Mouse (Mus musculus): ENCODE measurements around the gene Palmd.
A peak's percentile ranks its signal among the peaks of the same experiment; 100 is the strongest.

DNA sequence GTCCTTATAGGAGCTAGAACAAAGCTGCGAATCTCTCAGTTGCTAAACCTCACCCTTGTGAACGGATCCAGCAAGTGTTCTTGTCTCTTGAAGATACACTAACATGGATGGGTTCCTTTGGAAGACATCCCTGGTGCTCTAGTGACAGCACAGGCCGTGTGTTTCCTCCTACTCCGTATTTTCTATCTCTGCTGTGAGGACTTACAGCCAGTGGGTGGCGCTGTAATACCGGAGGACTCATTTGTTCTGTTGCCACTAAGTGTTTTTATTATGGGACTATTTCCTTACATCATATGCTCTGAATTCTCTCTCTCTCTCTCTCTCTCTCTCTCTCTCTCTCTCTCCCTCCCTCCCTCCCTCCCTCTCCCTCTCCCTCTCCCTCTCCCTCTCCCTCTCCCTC, 64.6 kb downstream of the Palmd start:
- TF ChIP-seq CTCF (conservative IDR thresholded peaks at IDR 0.05; ENCODE audit: insufficient read depth, insufficient read length, low read depth, low read length) (peak; percentile 63), POLR2A (IDR thresholded peaks at IDR 0.05; ENCODE audit: low read depth, low read length) (no peak)

All from kidney, adult 2 months (tissue).